Mouse (Mus musculus): ENCODE measurements at regions not wholly inside any gene's neighbourhood (a gene's known extent, or its start where the extent isn't known, plus 50 kb on each side); places are given as distances from the start of the nearest gene placed in this dataset.
A peak's percentile ranks its signal among the peaks of the same experiment; 100 is the strongest.

GRCm38 (mm10) chr1:35331602-35332339, 482.0 kb downstream of the Plekhb2 start:
- no peak for DNase-seq

- DNase-seq, result no peak
Observed at GRCm38 (mm10) chr1:35332340-35332684, 482.5 kb downstream of the Plekhb2 start.

GRCm38 (mm10) chr1:35337647-35338046, 487.9 kb downstream of the Plekhb2 start:
- peak; percentile 49 for DNase-seq

- peak; percentile 19 for DNase-seq
Observed at GRCm38 (mm10) chr1:35338184-35338583, 488.4 kb downstream of the Plekhb2 start.

- DNase-seq, result no peak
Observed at GRCm38 (mm10) chr1:35344539-35344938, 494.8 kb downstream of the Plekhb2 start.

- no peak for DNase-seq
Observed at GRCm38 (mm10) chr1:35348294-35348693, 498.5 kb downstream of the Plekhb2 start.

- no peak for DNase-seq
Observed at GRCm38 (mm10) chr1:35358981-35359380, 509.2 kb downstream of the Plekhb2 start.

GRCm38 (mm10) chr1:35361465-35361864, 511.7 kb downstream of the Plekhb2 start:
- no peak for DNase-seq

GRCm38 (mm10) chr1:35362836-35363235, 513.1 kb downstream of the Plekhb2 start:
- no peak for DNase-seq

- no peak for DNase-seq
Observed at GRCm38 (mm10) chr1:35366559-35366958, 516.8 kb downstream of the Plekhb2 start.

GRCm38 (mm10) chr1:35372751-35373150, 523.0 kb downstream of the Plekhb2 start:
- no peak for DNase-seq

- DNase-seq, result no peak
Observed at GRCm38 (mm10) chr1:35380633-35381385, 531.0 kb downstream of the Plekhb2 start.

GRCm38 (mm10) chr1:35385430-35385829, 535.7 kb downstream of the Plekhb2 start:
- DNase-seq, result peak; percentile 80

GRCm38 (mm10) chr1:35388181-35388580, 538.4 kb downstream of the Plekhb2 start:
- DNase-seq, result peak; percentile 41

GRCm38 (mm10) chr1:35390371-35390770, 540.6 kb downstream of the Plekhb2 start:
- DNase-seq, result no peak

- no peak for DNase-seq
Observed at GRCm38 (mm10) chr1:35390858-35391586, 541.2 kb downstream of the Plekhb2 start.

GRCm38 (mm10) chr1:35393550-35394118, 543.9 kb downstream of the Plekhb2 start:
- no peak for DNase-seq

- no peak for DNase-seq
Observed at GRCm38 (mm10) chr1:35400674-35401359, 551.0 kb downstream of the Plekhb2 start.

- no peak for DNase-seq
Observed at GRCm38 (mm10) chr1:35402995-35403394, 553.2 kb downstream of the Plekhb2 start.

GRCm38 (mm10) chr1:35405418-35405817, 555.6 kb downstream of the Plekhb2 start:
- DNase-seq, result peak; percentile 64

GRCm38 (mm10) chr1:35415646-35416045, 565.9 kb downstream of the Plekhb2 start:
- DNase-seq, result no peak

GRCm38 (mm10) chr1:35428126-35428840, 578.5 kb downstream of the Plekhb2 start:
- no peak for DNase-seq

Measured in cerebellum, adult 9-11 months (tissue).